Mouse (Mus musculus): Measurements from ENCODE around the gene Ctcf.

DNA sequence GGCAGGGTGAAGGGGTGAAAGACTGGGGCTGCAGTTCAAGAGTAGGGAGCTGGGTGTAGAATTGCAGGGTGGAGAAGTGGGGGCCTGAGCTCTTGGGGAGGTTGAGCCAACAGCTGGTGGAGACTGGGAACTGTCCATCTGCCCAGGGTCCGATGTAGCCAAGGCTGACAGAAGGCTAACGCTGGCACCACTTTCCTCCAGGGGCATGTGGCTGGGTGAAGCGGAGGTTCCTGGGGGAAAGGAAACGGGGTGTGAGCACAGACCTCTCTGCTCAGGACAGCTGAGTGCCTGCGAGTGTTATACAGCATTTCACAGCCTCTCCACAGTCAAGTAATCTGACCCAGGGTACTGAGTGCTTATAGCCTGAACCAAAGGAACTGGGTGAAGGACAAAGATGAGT, 62.4 kb downstream of the Ctcf start:
- TF ChIP-seq POLR2A (IDR thresholded peaks at IDR 0.05; ENCODE audit: insufficient read depth, low read depth, low read length) (no peak), EP300 (IDR thresholded peaks at IDR 0.05; ENCODE audit: insufficient read depth, low read depth, low read length) (no peak), CTCF (IDR thresholded peaks at IDR 0.05) (no peak)

All from heart, adult 2 months (tissue).